Mouse (Mus musculus): ENCODE data around the gene Tns3. TPM values are rescaled to one million over a fixed set of nuclear protein-coding genes. Genes with fewer than 3 reads are reported as not detected.

Gene Tns3
- polyA plus RNA-seq, 1 experiment: not detected

- H3K4me3 ChIP-seq (ENCODE audit: insufficient read depth, low read depth, low read length): no peak overlapping the region
- no peak for TF ChIP-seq POLR2A (IDR thresholded peaks at IDR 0.05; ENCODE audit: insufficient read depth, low read depth, low read length)
- no peak for TF ChIP-seq CTCF (IDR thresholded peaks at IDR 0.05; ENCODE audit: insufficient read depth, low read depth, low read length)
- 84% methylated on average over 1 of the region's 1 CpGs for WGBS
- no peak overlapping the region for H3K27ac ChIP-seq (ENCODE audit: insufficient read depth, low read depth, low read length)
- peaks cover under 1% of the 10 kb centered on the region; the same call in 1 of the 2 replicates for H3K4me1 ChIP-seq (ENCODE audit: control insufficient read depth, insufficient read depth, low read length)
Observed at GRCm38 (mm10) chr11:8686061-8686460, 21.7 kb upstream of the Tns3 start.

- TF ChIP-seq CTCF (IDR thresholded peaks at IDR 0.05; ENCODE audit: insufficient read depth, low read depth, low read length) (no peak), POLR2A (IDR thresholded peaks at IDR 0.05; ENCODE audit: insufficient read depth, low read depth, low read length) (no peak)
- peaks cover 5% of the 10 kb centered on the region; the same call in 1 of the 2 replicates for H3K4me1 ChIP-seq (ENCODE audit: control insufficient read depth, insufficient read depth, low read length)
- 86% methylated on average over 3 of the region's 3 CpGs for WGBS
- no peak overlapping the region for H3K27ac ChIP-seq (ENCODE audit: insufficient read depth, low read depth, low read length)
- H3K4me3 ChIP-seq (ENCODE audit: insufficient read depth, low read depth, low read length): no peak overlapping the region
Observed at GRCm38 (mm10) chr11:8685195-8685594, 20.9 kb upstream of the Tns3 start.

GRCm38 (mm10) chr11:8684262-8684661 lies 19.9 kb upstream of the Tns3 start:
- Histone ChIP-seq H3K27ac (ENCODE audit: insufficient read depth, low read depth, low read length) (no peak overlapping the region), H3K4me3 (ENCODE audit: insufficient read depth, low read depth, low read length) (no peak overlapping the region), H3K4me1 (ENCODE audit: control insufficient read depth, insufficient read depth, low read length) (peaks cover 5% of the 10 kb centered on the region; the same call in 1 of the 2 replicates)
- TF ChIP-seq POLR2A (IDR thresholded peaks at IDR 0.05; ENCODE audit: insufficient read depth, low read depth, low read length) (no peak), CTCF (IDR thresholded peaks at IDR 0.05; ENCODE audit: insufficient read depth, low read depth, low read length) (no peak)
- WGBS: 98% methylated on average over 5 of the region's 5 CpGs

- Histone ChIP-seq H3K27ac (ENCODE audit: insufficient read depth, low read depth, low read length) (no peak overlapping the region), H3K4me1 (ENCODE audit: control insufficient read depth, insufficient read depth, low read length) (peaks cover 12% of the 10 kb centered on the region), H3K4me3 (ENCODE audit: insufficient read depth, low read depth, low read length) (no peak overlapping the region)
- WGBS: 57% methylated on average over 3 of the region's 3 CpGs
- TF ChIP-seq POLR2A (IDR thresholded peaks at IDR 0.05; ENCODE audit: insufficient read depth, low read depth, low read length) (no peak), CTCF (IDR thresholded peaks at IDR 0.05; ENCODE audit: insufficient read depth, low read depth, low read length) (no peak)
Observed at GRCm38 (mm10) chr11:8681356-8681755, 17.0 kb upstream of the Tns3 start.

GRCm38 (mm10) chr11:8680650-8681049 lies 16.3 kb upstream of the Tns3 start:
- H3K27ac ChIP-seq (ENCODE audit: insufficient read depth, low read depth, low read length): no peak overlapping the region
- WGBS: 28% methylated on average over 7 of the region's 7 CpGs
- H3K4me3 ChIP-seq (ENCODE audit: insufficient read depth, low read depth, low read length): no peak overlapping the region
- TF ChIP-seq CTCF (IDR thresholded peaks at IDR 0.05; ENCODE audit: insufficient read depth, low read depth, low read length) (no peak), POLR2A (IDR thresholded peaks at IDR 0.05; ENCODE audit: insufficient read depth, low read depth, low read length) (no peak)
- peaks cover 12% of the 10 kb centered on the region for H3K4me1 ChIP-seq (ENCODE audit: control insufficient read depth, insufficient read depth, low read length)

- TF ChIP-seq CTCF (IDR thresholded peaks at IDR 0.05; ENCODE audit: insufficient read depth, low read depth, low read length): no peak
- no peak for TF ChIP-seq POLR2A (IDR thresholded peaks at IDR 0.05; ENCODE audit: insufficient read depth, low read depth, low read length)
- 98% methylated on average over 5 of the region's 5 CpGs for WGBS
- Histone ChIP-seq H3K4me3 (ENCODE audit: insufficient read depth, low read depth, low read length) (no peak overlapping the region), H3K4me1 (ENCODE audit: control insufficient read depth, insufficient read depth, low read length) (peaks cover 16% of the 10 kb centered on the region), H3K27ac (ENCODE audit: insufficient read depth, low read depth, low read length) (no peak overlapping the region)
Observed at GRCm38 (mm10) chr11:8679221-8679620, 14.9 kb upstream of the Tns3 start.

GRCm38 (mm10) chr11:8678260-8678995 lies 14.1 kb upstream of the Tns3 start:
- TF ChIP-seq CTCF (IDR thresholded peaks at IDR 0.05; ENCODE audit: insufficient read depth, low read depth, low read length): no peak
- no peak for TF ChIP-seq POLR2A (IDR thresholded peaks at IDR 0.05; ENCODE audit: insufficient read depth, low read depth, low read length)
- Histone ChIP-seq H3K4me3 (ENCODE audit: insufficient read depth, low read depth, low read length) (no peak overlapping the region), H3K27ac (ENCODE audit: insufficient read depth, low read depth, low read length) (no peak overlapping the region), H3K4me1 (ENCODE audit: control insufficient read depth, insufficient read depth, low read length) (peaks cover 16% of the 10 kb centered on the region)
- WGBS: 70% methylated on average over 12 of the region's 12 CpGs

GRCm38 (mm10) chr11:8675701-8676474 lies 11.6 kb upstream of the Tns3 start:
- TF ChIP-seq CTCF (IDR thresholded peaks at IDR 0.05; ENCODE audit: insufficient read depth, low read depth, low read length): no peak
- no peak for TF ChIP-seq POLR2A (IDR thresholded peaks at IDR 0.05; ENCODE audit: insufficient read depth, low read depth, low read length)
- peaks cover 14% of the 10 kb centered on the region for H3K4me1 ChIP-seq (ENCODE audit: control insufficient read depth, insufficient read depth, low read length)
- 88% methylated on average over 6 of the region's 6 CpGs for WGBS
- no peak overlapping the region for H3K4me3 ChIP-seq (ENCODE audit: insufficient read depth, low read depth, low read length)
- H3K27ac ChIP-seq (ENCODE audit: insufficient read depth, low read depth, low read length): no peak overlapping the region

GRCm38 (mm10) chr11:8674549-8675149 lies 10.3 kb upstream of the Tns3 start:
- WGBS: 52% methylated on average over 3 of the region's 3 CpGs
- TF ChIP-seq CTCF (IDR thresholded peaks at IDR 0.05; ENCODE audit: insufficient read depth, low read depth, low read length): no peak
- Histone ChIP-seq H3K4me1 (ENCODE audit: control insufficient read depth, insufficient read depth, low read length) (peaks cover 11% of the 10 kb centered on the region), H3K4me3 (ENCODE audit: insufficient read depth, low read depth, low read length) (no peak overlapping the region), H3K27ac (ENCODE audit: insufficient read depth, low read depth, low read length) (peak overlapping the region; percentile 7; the same call in 1 of the 2 replicates)
